Mouse (Mus musculus): ENCODE results near the gene Atp5s. TPM values are rescaled to one million over a fixed set of nuclear protein-coding genes. Genes with fewer than 3 reads are reported as not detected.

Atp5s gene
- polyA plus RNA-seq, 1 experiment: 13.3 TPM

DNA sequence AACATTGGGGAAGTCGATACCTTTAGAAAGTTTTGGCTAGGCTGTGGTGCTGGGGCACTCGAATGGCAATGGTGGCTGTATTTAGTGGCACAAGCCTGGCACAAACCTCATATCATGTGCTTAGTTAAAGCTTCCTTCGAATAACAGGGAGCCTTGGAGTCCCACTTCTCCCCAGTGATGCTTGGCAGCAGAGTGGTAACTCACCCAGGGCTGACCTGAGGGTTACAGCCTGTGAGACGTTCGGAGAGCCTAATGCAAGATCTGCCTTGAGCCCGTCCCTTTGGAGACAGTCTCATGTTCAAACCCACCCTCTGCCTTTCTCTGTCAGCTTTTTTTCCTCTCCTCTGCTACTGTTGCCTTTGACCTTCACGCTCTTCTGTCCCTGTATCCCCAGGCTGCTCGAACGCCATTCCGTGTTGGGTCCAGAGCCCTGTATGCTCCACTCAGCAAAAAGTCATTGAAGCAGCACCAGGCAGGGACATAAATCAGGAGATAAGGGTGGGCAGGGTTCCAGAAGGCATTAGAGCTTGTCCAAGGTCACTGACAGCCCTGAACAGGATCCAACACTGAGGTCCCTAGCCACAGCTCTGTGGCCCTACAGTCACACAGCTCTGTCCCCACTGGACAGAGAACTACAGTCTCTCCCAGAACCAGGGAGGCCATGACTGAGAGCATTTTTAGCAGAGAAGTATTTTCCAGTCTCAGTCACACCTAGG, 57.3 kb downstream of the Atp5s start:
- DNase-seq: no peak
- WGBS: 92% methylated on average over 10 of the region's 10 CpGs
- H3K36me3 ChIP-seq (ENCODE audit: control insufficient read depth, insufficient read depth, low read length): no peaks in the 10 kb centered on the region
- no peak overlapping the region for H3K27ac ChIP-seq (ENCODE audit: control insufficient read depth, insufficient read depth, low read length)
- TF ChIP-seq CTCF (IDR thresholded peaks at IDR 0.05; ENCODE audit: borderline replicate concordance, control insufficient read depth, extremely low read depth, insufficient read depth, low read length, poor library complexity) (no peak), POLR2A (IDR thresholded peaks at IDR 0.05; ENCODE audit: control insufficient read depth, extremely low read depth, insufficient read depth, low read length, poor library complexity) (no peak)
- H3K4me3 ChIP-seq (ENCODE audit: control insufficient read depth, insufficient read depth, low read length): no peak overlapping the region
- H3K27me3 ChIP-seq (ENCODE audit: control insufficient read depth, insufficient read depth, low read length): no peaks in the 10 kb centered on the region
- H3K4me1 ChIP-seq (replicated peaks; ENCODE audit: control insufficient read depth, insufficient read depth, low read length): no peaks in the 10 kb centered on the region

DNA sequence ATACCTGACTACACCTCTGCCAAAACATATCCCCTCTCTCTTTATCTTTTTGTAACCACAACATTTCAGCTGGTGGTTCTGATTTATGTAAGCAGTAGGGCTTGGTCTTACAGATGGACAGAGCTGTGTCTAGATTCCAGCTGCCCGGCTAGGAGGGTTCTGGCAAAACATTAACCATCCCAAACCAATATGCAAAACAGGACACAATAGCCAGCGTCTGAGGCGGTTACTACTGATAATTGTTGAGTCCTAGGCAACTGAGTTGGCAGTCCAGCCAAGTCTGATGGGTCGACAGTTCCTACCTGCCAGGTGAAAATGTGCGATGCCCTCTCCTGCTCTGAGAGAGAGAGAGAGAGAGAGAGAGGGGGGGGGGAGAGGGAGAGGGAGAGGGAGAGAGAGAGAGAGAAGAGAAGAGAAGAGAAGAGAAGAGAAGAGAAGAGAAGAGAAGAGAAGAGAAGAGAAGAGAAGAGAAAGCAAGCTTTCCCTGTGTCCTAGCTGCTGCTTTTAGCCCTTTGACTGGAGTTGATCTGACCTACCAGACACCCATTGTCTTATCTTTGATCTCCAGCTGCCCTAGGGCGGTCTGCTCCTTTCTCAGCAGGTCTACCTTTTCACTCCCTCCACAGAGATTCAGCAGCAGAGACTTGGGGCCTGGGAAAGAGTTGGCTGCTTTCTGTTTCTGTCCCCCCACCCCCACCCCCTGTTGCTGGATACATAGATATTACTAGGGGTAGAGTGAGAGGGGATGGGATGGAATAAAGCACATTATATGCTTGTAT, 58.7 kb downstream of the Atp5s start:
- WGBS: 88% methylated on average over 6 of the region's 6 CpGs

DNA sequence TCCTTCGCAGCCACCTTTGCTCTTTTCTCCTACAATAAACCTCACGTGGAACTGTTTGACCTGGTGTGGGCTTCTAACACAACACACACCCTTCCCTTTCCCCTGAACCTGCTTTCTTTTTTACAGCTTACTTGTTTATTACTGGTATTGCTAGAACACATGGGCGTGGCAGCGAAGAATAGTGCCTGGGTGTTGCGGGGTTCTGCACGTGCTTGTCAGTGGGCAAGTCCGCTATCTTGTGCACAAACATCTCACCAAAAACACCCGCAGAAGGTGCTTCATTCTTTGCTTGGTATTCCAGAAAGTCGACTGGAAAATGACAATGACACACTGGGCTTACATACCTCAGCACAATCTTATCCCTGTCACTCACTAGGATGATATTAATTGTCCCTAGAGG, 60.7 kb downstream of the Atp5s start:
- no peak for TF ChIP-seq CTCF (IDR thresholded peaks at IDR 0.05; ENCODE audit: borderline replicate concordance, control insufficient read depth, extremely low read depth, insufficient read depth, low read length, poor library complexity)
- no peak for TF ChIP-seq POLR2A (IDR thresholded peaks at IDR 0.05; ENCODE audit: control insufficient read depth, extremely low read depth, insufficient read depth, low read length, poor library complexity)
- H3K27ac ChIP-seq (ENCODE audit: control insufficient read depth, insufficient read depth, low read length): no peak overlapping the region
- no peak for DNase-seq
- H3K4me3 ChIP-seq (ENCODE audit: control insufficient read depth, insufficient read depth, low read length): no peak overlapping the region
- no peaks in the 10 kb centered on the region for H3K27me3 ChIP-seq (ENCODE audit: control insufficient read depth, insufficient read depth, low read length)
- H3K36me3 ChIP-seq (ENCODE audit: control insufficient read depth, insufficient read depth, low read length): no peaks in the 10 kb centered on the region
- 94% methylated on average over 9 of the region's 9 CpGs for WGBS
- peaks cover 22% of the 10 kb centered on the region for H3K4me1 ChIP-seq (replicated peaks; ENCODE audit: control insufficient read depth, insufficient read depth, low read length)

More for the DNA sequence above, 58.7 kb downstream of the Atp5s start:
- Histone ChIP-seq H3K4me3 (ENCODE audit: control insufficient read depth, insufficient read depth, low read length) (no peak overlapping the region), H3K4me1 (replicated peaks; ENCODE audit: control insufficient read depth, insufficient read depth, low read length) (peaks cover 10% of the 10 kb centered on the region), H3K36me3 (ENCODE audit: control insufficient read depth, insufficient read depth, low read length) (no peaks in the 10 kb centered on the region), H3K27ac (ENCODE audit: control insufficient read depth, insufficient read depth, low read length) (no peak overlapping the region), H3K27me3 (ENCODE audit: control insufficient read depth, insufficient read depth, low read length) (no peaks in the 10 kb centered on the region)
- no peak for DNase-seq
- TF ChIP-seq POLR2A (IDR thresholded peaks at IDR 0.05; ENCODE audit: control insufficient read depth, extremely low read depth, insufficient read depth, low read length, poor library complexity) (no peak), CTCF (IDR thresholded peaks at IDR 0.05; ENCODE audit: borderline replicate concordance, control insufficient read depth, extremely low read depth, insufficient read depth, low read length, poor library complexity) (no peak)

DNA sequence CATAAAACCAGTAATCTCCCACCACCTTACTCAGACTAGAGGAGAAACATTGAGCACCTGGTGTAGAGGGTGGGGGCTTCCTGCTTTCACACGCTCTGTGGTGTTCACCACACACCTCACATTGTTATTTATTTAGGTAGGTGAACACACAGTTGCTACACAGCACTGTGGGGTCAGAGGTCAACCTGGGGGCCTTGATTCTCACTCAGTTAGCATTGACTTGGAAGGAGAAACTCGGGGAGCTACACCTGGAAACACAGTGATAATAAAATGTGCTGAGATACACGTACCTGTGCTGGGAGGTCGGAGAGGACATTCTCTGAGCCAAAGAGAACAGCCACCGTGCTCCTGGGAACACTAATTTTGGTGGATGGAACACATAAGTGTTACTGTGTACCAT, 63.6 kb downstream of the Atp5s start:
- no peaks in the 10 kb centered on the region for H3K36me3 ChIP-seq (ENCODE audit: control insufficient read depth, insufficient read depth, low read length)
- TF ChIP-seq POLR2A (IDR thresholded peaks at IDR 0.05; ENCODE audit: control insufficient read depth, extremely low read depth, insufficient read depth, low read length, poor library complexity): no peak
- H3K27me3 ChIP-seq (ENCODE audit: control insufficient read depth, insufficient read depth, low read length): no peaks in the 10 kb centered on the region
- no peak for DNase-seq
- H3K4me1 ChIP-seq (replicated peaks; ENCODE audit: control insufficient read depth, insufficient read depth, low read length): peaks cover 29% of the 10 kb centered on the region
- H3K4me3 ChIP-seq (ENCODE audit: control insufficient read depth, insufficient read depth, low read length): no peak overlapping the region
- 85% methylated on average over 5 of the region's 5 CpGs for WGBS
- H3K27ac ChIP-seq (ENCODE audit: control insufficient read depth, insufficient read depth, low read length): no peak overlapping the region

GRCm38 (mm10) chr12:69789766-69790529, 65.2 kb downstream of the Atp5s start:
- peak overlapping the region; percentile 47 for H3K4me3 ChIP-seq (ENCODE audit: control insufficient read depth, insufficient read depth, low read length)
- DNase-seq: peak; percentile 28
- H3K36me3 ChIP-seq (ENCODE audit: control insufficient read depth, insufficient read depth, low read length): no peaks in the 10 kb centered on the region
- peaks cover 29% of the 10 kb centered on the region for H3K4me1 ChIP-seq (replicated peaks; ENCODE audit: control insufficient read depth, insufficient read depth, low read length)
- TF ChIP-seq CTCF (IDR thresholded peaks at IDR 0.05; ENCODE audit: borderline replicate concordance, control insufficient read depth, extremely low read depth, insufficient read depth, low read length, poor library complexity) (no peak), POLR2A (IDR thresholded peaks at IDR 0.05; ENCODE audit: control insufficient read depth, extremely low read depth, insufficient read depth, low read length, poor library complexity) (no peak)
- no peak overlapping the region for H3K27ac ChIP-seq (ENCODE audit: control insufficient read depth, insufficient read depth, low read length)
- WGBS: 45% methylated on average over 27 of the region's 27 CpGs
- no peaks in the 10 kb centered on the region for H3K27me3 ChIP-seq (ENCODE audit: control insufficient read depth, insufficient read depth, low read length)
